Mouse (Mus musculus) midbrain, embryonic 16.5 days (tissue): ENCODE results near the gene Nup188. TPM values are rescaled to one million over a fixed set of nuclear protein-coding genes. Genes with fewer than 3 reads are reported as not detected.
A peak's percentile ranks its signal among the peaks of the same experiment; 100 is the strongest.

Source experiments
- ATAC-seq: fragments of 200-750 bp; cut with Nextera tagmentation; 2 replicates; pipeline ENCODE4 v1.8.0; 2017; ENCODE audit warnings: moderate TSS enrichment
- H3K27ac ChIP-seq: fragments of 300-500 bp; sonication (generic); 2 replicates; pipeline ENCODE4 v1.5.1; 2014; ENCODE audit warnings: mild to moderate bottlenecking, low read length, mixed read lengths
- H3K27me3 ChIP-seq: fragments of 300-500 bp; sonication (generic); 2 replicates; pipeline ENCODE4 v1.6.1; 2014; ENCODE audit warnings: low read depth, low read length, mixed read lengths; ENCODE audit not compliant: control insufficient read depth, insufficient read depth
- H3K36me3 ChIP-seq: fragments of 300-500 bp; sonication (generic); 2 replicates; pipeline ENCODE4 v1.6.1; 2014; ENCODE audit warnings: mild to moderate bottlenecking, low read length, moderate library complexity, mixed read lengths; ENCODE audit not compliant: control insufficient read depth, insufficient read depth
- H3K4me1 ChIP-seq: fragments of 300-500 bp; sonication (generic); 2 replicates; pipeline ENCODE4 v1.6.1; 2014; ENCODE audit warnings: mild to moderate bottlenecking, low read length, mixed read lengths; ENCODE audit not compliant: control insufficient read depth, insufficient read depth
- H3K4me2 ChIP-seq: fragments of 300-500 bp; sonication (generic); 2 replicates; pipeline ENCODE4 v1.6.1; 2014; ENCODE audit warnings: mild to moderate bottlenecking, low read length, mixed read lengths
- H3K4me3 ChIP-seq: fragments of 300-500 bp; sonication (generic); 2 replicates; pipeline ENCODE4 v1.5.1; 2014; ENCODE audit warnings: low read depth, mild to moderate bottlenecking, low read length, moderate library complexity, mixed read lengths
- H3K9ac ChIP-seq: fragments of 300-500 bp; sonication (generic); 2 replicates; pipeline ENCODE4 v1.6.1; 2014; ENCODE audit warnings: low read depth, low read length, mixed read lengths
- H3K9me3 ChIP-seq: fragments of 300-500 bp; sonication (generic); replicated peaks from 2 replicates; pipeline ENCODE4 v1.6.1; 2014; ENCODE audit warnings: mild to moderate bottlenecking, low read length, mixed read lengths; ENCODE audit not compliant: control insufficient read depth, poor library complexity, severe bottlenecking
- WGBS: fragments of 180-500 bp; shearing (Covaris S2); extraction: QIAGEN DNeasy Blood & Tissue Kit; methylation state at CpG from one replicate; pipeline ENCODE4 v1.1.7; 2014; 5-methylcytosine and 5-hydroxymethylcytosine counted together
- polyA plus RNA-seq: library from polyadenylated mRNA; unstranded; fragments of >200 nt; fragmentation: Nextera tagmentation; extraction: Ambion mirVana; gene quantifications from 2 replicates; pipeline ENCODE4 v1.2.1, GENCODE M21; 2015

The Nup188 gene
- polyA plus RNA-seq, 1 experiment from 2014 or later = 18.9 TPM

DNA sequence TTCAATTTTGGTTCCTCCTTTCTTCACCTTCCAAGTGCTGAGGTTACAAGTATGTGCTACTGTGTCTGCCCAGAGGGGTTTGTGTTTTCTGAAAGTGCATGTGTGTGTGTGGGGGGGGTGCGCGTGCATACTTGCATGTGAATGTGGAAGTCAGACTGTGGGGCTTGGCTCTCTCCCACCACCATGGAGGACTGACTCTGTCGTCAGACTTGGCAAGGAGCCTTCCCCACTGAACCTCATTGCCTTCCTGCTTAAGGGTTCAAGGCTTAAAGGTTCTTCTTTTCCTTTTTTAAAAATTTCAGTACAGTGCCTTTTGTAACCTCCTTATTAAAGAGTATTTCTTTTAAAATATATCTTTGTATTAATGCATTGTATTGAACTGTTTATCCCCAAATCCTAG, 42.6 kb downstream of the Nup188 start:
- WGBS = 87% methylated on average over 3 of the region's 3 CpGs
- Histone ChIP-seq H3K4me3 (no peak overlapping the region), H3K36me3 (peaks cover 65% of the 10 kb centered on the region), H3K27ac (no peak overlapping the region), H3K4me1 (no peaks in the 10 kb centered on the region), H3K9ac (no peak overlapping the region), H3K4me2 (no peak overlapping the region), H3K27me3 (no peaks in the 10 kb centered on the region), H3K9me3 (no peaks in the 10 kb centered on the region)
- ATAC-seq = no peak

- Histone ChIP-seq H3K4me3 (no peak overlapping the region), H3K4me2 (no peak overlapping the region), H3K9ac (no peak overlapping the region), H3K27me3 (no peaks in the 10 kb centered on the region), H3K4me1 (no peaks in the 10 kb centered on the region), H3K9me3 (no peaks in the 10 kb centered on the region), H3K27ac (no peak overlapping the region), H3K36me3 (peaks cover 47% of the 10 kb centered on the region)
- no peak for ATAC-seq
- WGBS = 97% methylated on average over 2 of the region's 2 CpGs
Observed at GRCm38 (mm10) chr2:30335324-30335723, 49.1 kb downstream of the Nup188 start.

DNA sequence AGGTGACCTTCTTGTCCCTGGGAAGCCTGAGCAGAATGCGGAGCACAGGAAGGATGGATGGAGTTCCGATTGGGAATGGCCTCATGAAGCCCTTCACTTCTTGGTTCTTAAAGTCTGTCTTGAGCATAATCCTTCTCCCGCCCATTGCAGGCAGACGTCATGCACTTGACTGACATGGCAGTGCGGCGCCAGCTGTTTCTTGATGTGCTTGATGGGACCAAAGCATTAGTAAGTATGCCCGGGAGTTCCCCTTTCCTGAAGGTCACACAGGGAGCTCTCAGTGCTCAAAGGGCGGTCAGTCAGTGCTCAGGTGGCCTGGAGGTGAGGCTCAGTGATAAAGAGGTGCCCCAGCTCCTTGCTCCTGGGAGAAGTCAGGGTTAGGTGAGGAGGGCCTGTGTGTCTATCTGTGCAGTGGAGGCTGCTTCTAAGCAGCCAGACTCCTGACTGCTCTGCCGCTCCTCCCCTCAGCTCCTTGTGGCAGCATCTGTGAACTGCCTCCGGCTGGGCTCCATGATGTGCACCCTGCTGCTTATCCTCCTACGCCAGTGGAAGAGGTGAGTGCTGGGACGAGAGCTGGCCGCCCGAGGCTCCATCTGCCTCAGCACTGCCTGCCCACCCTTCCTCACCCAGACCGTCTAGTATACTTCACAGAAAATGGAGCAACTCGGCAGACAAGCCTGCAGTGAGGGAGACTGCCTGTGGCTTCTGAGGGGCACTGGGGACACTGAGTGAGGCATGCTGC, 50.1 kb downstream of the Nup188 start:
- Histone ChIP-seq H3K4me1 (no peaks in the 10 kb centered on the region), H3K36me3 (peaks cover 51% of the 10 kb centered on the region), H3K27me3 (no peaks in the 10 kb centered on the region), H3K4me3 (no peak overlapping the region), H3K27ac (no peak overlapping the region), H3K9ac (no peak overlapping the region), H3K9me3 (no peaks in the 10 kb centered on the region), H3K4me2 (no peak overlapping the region)
- no peak for ATAC-seq
- 84% methylated on average over 16 of the region's 16 CpGs for WGBS

- ATAC-seq = no peak
Observed at GRCm38 (mm10) chr2:30337179-30337578, 51.0 kb downstream of the Nup188 start.

GRCm38 (mm10) chr2:30342061-30342460, 55.9 kb downstream of the Nup188 start:
- Histone ChIP-seq H3K27ac (no peak overlapping the region), H3K4me2 (no peak overlapping the region), H3K36me3 (peaks cover 67% of the 10 kb centered on the region), H3K9ac (no peak overlapping the region), H3K4me1 (no peaks in the 10 kb centered on the region), H3K9me3 (no peaks in the 10 kb centered on the region), H3K4me3 (no peak overlapping the region), H3K27me3 (no peaks in the 10 kb centered on the region)
- no peak for ATAC-seq
- 92% methylated on average over 3 of the region's 3 CpGs for WGBS

More at GRCm38 (mm10) chr2:30337179-30337578, 51.0 kb downstream of the Nup188 start:
- WGBS = 85% methylated on average over 12 of the region's 12 CpGs
- H3K4me1 ChIP-seq = no peaks in the 10 kb centered on the region
- H3K36me3 ChIP-seq = peaks cover 54% of the 10 kb centered on the region
- no peak overlapping the region for H3K9ac ChIP-seq
- H3K4me3 ChIP-seq = no peak overlapping the region
- H3K9me3 ChIP-seq = no peaks in the 10 kb centered on the region
- H3K4me2 ChIP-seq = no peak overlapping the region
- no peak overlapping the region for H3K27ac ChIP-seq
- H3K27me3 ChIP-seq = no peaks in the 10 kb centered on the region

DNA sequence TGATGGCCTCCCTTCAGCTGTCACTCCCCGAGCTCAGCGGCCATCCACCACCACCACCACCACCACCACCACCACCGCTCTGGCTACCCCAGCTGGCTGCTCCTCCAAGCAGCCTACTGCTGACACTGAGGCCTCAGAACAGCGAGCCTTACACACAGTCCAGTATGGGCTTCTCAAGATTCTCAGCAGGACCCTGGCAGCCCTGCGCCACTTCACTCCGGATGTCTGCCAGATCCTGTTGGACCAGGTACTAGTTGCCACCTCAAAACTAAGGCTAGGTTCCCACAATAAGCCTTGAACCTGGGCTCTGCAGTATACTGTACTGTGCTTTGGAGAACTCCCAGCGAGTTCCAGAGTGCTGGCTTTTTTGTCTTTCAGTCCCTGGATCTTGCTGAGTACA, 56.3 kb downstream of the Nup188 start:
- ATAC-seq = no peak
- 90% methylated on average over 7 of the region's 7 CpGs for WGBS
- Histone ChIP-seq H3K9ac (no peak overlapping the region), H3K4me2 (no peak overlapping the region), H3K36me3 (peaks cover 64% of the 10 kb centered on the region), H3K27me3 (no peaks in the 10 kb centered on the region), H3K27ac (no peak overlapping the region), H3K4me3 (no peak overlapping the region), H3K9me3 (no peaks in the 10 kb centered on the region), H3K4me1 (no peaks in the 10 kb centered on the region)

GRCm38 (mm10) chr2:30343601-30344137, 57.5 kb downstream of the Nup188 start:
- ATAC-seq = 0 out of 2 replicates have a peak, but pooled peaks have one; percentile 49
- H3K9me3 ChIP-seq = no peaks in the 10 kb centered on the region
- no peak overlapping the region for H3K4me3 ChIP-seq
- no peak overlapping the region for H3K9ac ChIP-seq
- H3K27me3 ChIP-seq = no peaks in the 10 kb centered on the region
- peaks cover 69% of the 10 kb centered on the region for H3K36me3 ChIP-seq
- no peak overlapping the region for H3K4me2 ChIP-seq
- no peaks in the 10 kb centered on the region for H3K4me1 ChIP-seq
- 0 out of 2 replicates have a peak overlapping the region, but pooled peaks have one; percentile 22 for H3K27ac ChIP-seq
- 61% methylated on average over 14 of the region's 14 CpGs for WGBS

- WGBS = 90% methylated on average over 7 of the region's 7 CpGs
- no peak overlapping the region for H3K27ac ChIP-seq
- no peak for ATAC-seq
- H3K9ac ChIP-seq = no peak overlapping the region
- no peak overlapping the region for H3K4me3 ChIP-seq
- H3K36me3 ChIP-seq = peaks cover 69% of the 10 kb centered on the region
- H3K9me3 ChIP-seq = no peaks in the 10 kb centered on the region
- H3K27me3 ChIP-seq = no peaks in the 10 kb centered on the region
- no peak overlapping the region for H3K4me2 ChIP-seq
- no peaks in the 10 kb centered on the region for H3K4me1 ChIP-seq
Observed at GRCm38 (mm10) chr2:30345971-30346676, 59.9 kb downstream of the Nup188 start.

DNA sequence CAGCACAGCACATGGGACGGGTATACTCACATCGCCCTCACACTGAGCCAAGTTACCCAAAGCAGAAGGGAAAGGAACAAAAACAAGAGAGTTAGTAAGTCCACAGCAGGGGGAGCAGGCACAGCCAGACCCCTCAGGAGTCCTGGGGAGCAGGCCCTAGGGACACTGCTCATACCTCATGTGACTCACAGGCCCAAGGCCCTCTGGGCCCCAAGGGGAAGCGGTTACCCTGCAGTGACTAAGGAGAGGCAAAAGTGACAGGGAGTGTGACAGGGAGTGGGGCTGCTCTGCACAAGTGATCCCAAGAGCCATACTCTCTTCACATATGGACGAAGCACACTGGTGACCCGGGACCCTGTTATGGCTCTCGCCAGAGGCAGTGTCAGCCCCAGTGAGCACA, 63.0 kb downstream of the Nup188 start:
- peaks cover 60% of the 10 kb centered on the region for H3K36me3 ChIP-seq
- H3K4me3 ChIP-seq = no peak overlapping the region
- no peaks in the 10 kb centered on the region for H3K27me3 ChIP-seq
- H3K27ac ChIP-seq = no peak overlapping the region
- no peaks in the 10 kb centered on the region for H3K9me3 ChIP-seq
- WGBS = 96% methylated on average over 6 of the region's 6 CpGs
- no peak for ATAC-seq
- H3K9ac ChIP-seq = no peak overlapping the region
- H3K4me1 ChIP-seq = no peaks in the 10 kb centered on the region
- H3K4me2 ChIP-seq = no peak overlapping the region
